Mouse (Mus musculus): ENCODE results near the gene Kat8. TPM values are rescaled to one million over a fixed set of nuclear protein-coding genes. Genes with fewer than 3 reads are reported as not detected.

The Kat8 gene
- polyA plus RNA-seq, 1 experiment from 2014 or later, result 42.8 TPM

GRCm38 (mm10) chr7:127875627-127876001 is 36.7 kb upstream of the Kat8 start:
- no peak for TF ChIP-seq CTCF (IDR thresholded peaks at IDR 0.05; ENCODE audit: low read depth)
- ATAC-seq (ENCODE audit: insufficient read depth) (peak; percentile 94), DNase-seq (peak; percentile 97)
- no peaks in the 10 kb centered on the region for H3K27me3 ChIP-seq (ENCODE audit: insufficient read depth, low read length)
- H3K36me3 ChIP-seq (ENCODE audit: insufficient read depth), result peaks cover 35% of the 10 kb centered on the region
- peak overlapping the region; percentile 99 for H3K27ac ChIP-seq (ENCODE audit: low read depth)
- H3K9me3 ChIP-seq (ENCODE audit: low read depth, low read length), result no peaks in the 10 kb centered on the region
- WGBS, result under 1% methylated on average over 40 of the region's 43 CpGs
- H3K9ac ChIP-seq, result peak overlapping the region; percentile 98
- H3K4me2 ChIP-seq, result peak overlapping the region; percentile 84
- peak overlapping the region; percentile 90 for H3K4me3 ChIP-seq (ENCODE audit: low read depth, low read length)
- H3K4me1 ChIP-seq (ENCODE audit: insufficient read depth), result peaks cover 8% of the 10 kb centered on the region

GRCm38 (mm10) chr7:127876041-127876466 is 36.3 kb upstream of the Kat8 start, which contains the start of gene Zfp646:
Zfp646 (plus strand) TSS chr7:127876221.
- Histone ChIP-seq H3K27me3 (ENCODE audit: insufficient read depth, low read length) (no peaks in the 10 kb centered on the region), H3K9me3 (ENCODE audit: low read depth, low read length) (no peaks in the 10 kb centered on the region), H3K4me1 (ENCODE audit: insufficient read depth) (peaks cover 8% of the 10 kb centered on the region), H3K4me3 (ENCODE audit: low read depth, low read length) (peak within 1 kb of the TSS; percentile 90), H3K9ac (peak within 1 kb of the TSS; percentile 98), H3K36me3 (ENCODE audit: insufficient read depth) (peaks cover 35% of the 10 kb centered on the region), H3K4me2 (peak within 1 kb of the TSS; percentile 84), H3K27ac (ENCODE audit: low read depth) (peak within 1 kb of the TSS; percentile 99)
- WGBS, result under 1% methylated on average over 41 of the region's 41 CpGs
- ATAC-seq (ENCODE audit: insufficient read depth) (peak; percentile 90), DNase-seq (peak; percentile 87)
- no peak for TF ChIP-seq CTCF (IDR thresholded peaks at IDR 0.05; ENCODE audit: low read depth)

GRCm38 (mm10) chr7:127876467-127877348 is 35.6 kb upstream of the Kat8 start, which contains the start of gene Zfp668:
Zfp668 (minus strand) TSS chr7:127876828.
- TF ChIP-seq CTCF (IDR thresholded peaks at IDR 0.05; ENCODE audit: low read depth), result no peak
- H3K4me3 ChIP-seq (ENCODE audit: low read depth, low read length), result peak within 1 kb of the TSS; percentile 90
- peak within 1 kb of the TSS; percentile 84 for H3K4me2 ChIP-seq
- WGBS, result under 1% methylated on average over 60 of the region's 60 CpGs
- DNase-seq (peak; percentile 97), ATAC-seq (ENCODE audit: insufficient read depth) (peak; percentile 69)
- no peaks in the 10 kb centered on the region for H3K27me3 ChIP-seq (ENCODE audit: insufficient read depth, low read length)
- H3K36me3 ChIP-seq (ENCODE audit: insufficient read depth), result peaks cover 39% of the 10 kb centered on the region
- H3K4me1 ChIP-seq (ENCODE audit: insufficient read depth), result peaks cover 8% of the 10 kb centered on the region
- H3K9me3 ChIP-seq (ENCODE audit: low read depth, low read length), result no peaks in the 10 kb centered on the region
- peak within 1 kb of the TSS; percentile 98 for H3K9ac ChIP-seq
- H3K27ac ChIP-seq (ENCODE audit: low read depth), result peak within 1 kb of the TSS; percentile 99

- TF ChIP-seq CTCF (IDR thresholded peaks at IDR 0.05; ENCODE audit: low read depth), result no peak
- ATAC-seq (ENCODE audit: insufficient read depth) (no peak), DNase-seq (no peak)
- no peak overlapping the region for H3K4me3 ChIP-seq (ENCODE audit: low read depth, low read length)
- no peaks in the 10 kb centered on the region for H3K27me3 ChIP-seq (ENCODE audit: insufficient read depth, low read length)
- 97% methylated on average over 9 of the region's 9 CpGs for WGBS
- peaks cover 60% of the 10 kb centered on the region for H3K36me3 ChIP-seq (ENCODE audit: insufficient read depth)
- H3K9me3 ChIP-seq (ENCODE audit: low read depth, low read length), result no peaks in the 10 kb centered on the region
- no peak overlapping the region for H3K9ac ChIP-seq
- H3K27ac ChIP-seq (ENCODE audit: low read depth), result no peak overlapping the region
- no peak overlapping the region for H3K4me2 ChIP-seq
- peaks cover 4% of the 10 kb centered on the region for H3K4me1 ChIP-seq (ENCODE audit: insufficient read depth)
These were observed 33.0 kb upstream of the Kat8 start for GRCm38 (mm10) chr7:127879301-127879700.

- H3K4me3 ChIP-seq (ENCODE audit: low read depth, low read length), result no peak overlapping the region
- no peak overlapping the region for H3K27ac ChIP-seq (ENCODE audit: low read depth)
- no peak for DNase-seq
- H3K9me3 ChIP-seq (ENCODE audit: low read depth, low read length), result no peaks in the 10 kb centered on the region
- H3K27me3 ChIP-seq (ENCODE audit: insufficient read depth, low read length), result no peaks in the 10 kb centered on the region
- no peaks in the 10 kb centered on the region for H3K4me1 ChIP-seq (ENCODE audit: insufficient read depth)
- WGBS, result 82% methylated on average over 12 of the region's 12 CpGs
- H3K4me2 ChIP-seq, result no peak overlapping the region
- TF ChIP-seq CTCF (IDR thresholded peaks at IDR 0.05; ENCODE audit: low read depth), result 0 out of 2 replicates have a peak, but pooled peaks have one; percentile 3
- peaks cover 71% of the 10 kb centered on the region for H3K36me3 ChIP-seq (ENCODE audit: insufficient read depth)
- no peak overlapping the region for H3K9ac ChIP-seq
- no peak for ATAC-seq (ENCODE audit: insufficient read depth)
These were observed 31.9 kb upstream of the Kat8 start for GRCm38 (mm10) chr7:127880431-127880830.

- ATAC-seq (ENCODE audit: insufficient read depth), result no peak; the same call in 1 of the 2 replicates
These were observed 26.4 kb upstream of the Kat8 start for GRCm38 (mm10) chr7:127885951-127886350.

GRCm38 (mm10) chr7:127886551-127886950 is 25.8 kb upstream of the Kat8 start:
- Histone ChIP-seq H3K4me2 (no peak overlapping the region), H3K4me1 (ENCODE audit: insufficient read depth) (no peaks in the 10 kb centered on the region), H3K36me3 (ENCODE audit: insufficient read depth) (peaks cover 87% of the 10 kb centered on the region), H3K27me3 (ENCODE audit: insufficient read depth, low read length) (no peaks in the 10 kb centered on the region), H3K9me3 (ENCODE audit: low read depth, low read length) (no peaks in the 10 kb centered on the region), H3K9ac (no peak overlapping the region), H3K27ac (ENCODE audit: low read depth) (no peak overlapping the region), H3K4me3 (ENCODE audit: low read depth, low read length) (no peak overlapping the region)
- no peak for TF ChIP-seq CTCF (IDR thresholded peaks at IDR 0.05; ENCODE audit: low read depth)
- ATAC-seq (ENCODE audit: insufficient read depth) (no peak), DNase-seq (no peak)
- WGBS, result 93% methylated on average over 6 of the region's 6 CpGs

More at GRCm38 (mm10) chr7:127885951-127886350, 26.4 kb upstream of the Kat8 start:
- DNase-seq, result peak; percentile 45
- Histone ChIP-seq H3K27ac (ENCODE audit: low read depth) (no peak overlapping the region), H3K9ac (no peak overlapping the region), H3K9me3 (ENCODE audit: low read depth, low read length) (no peaks in the 10 kb centered on the region), H3K4me3 (ENCODE audit: low read depth, low read length) (no peak overlapping the region), H3K36me3 (ENCODE audit: insufficient read depth) (peaks cover 90% of the 10 kb centered on the region), H3K4me1 (ENCODE audit: insufficient read depth) (no peaks in the 10 kb centered on the region), H3K4me2 (no peak overlapping the region), H3K27me3 (ENCODE audit: insufficient read depth, low read length) (no peaks in the 10 kb centered on the region)
- WGBS, result 58% methylated on average over 6 of the region's 6 CpGs
- TF ChIP-seq CTCF (IDR thresholded peaks at IDR 0.05; ENCODE audit: low read depth), result no peak
